Mouse (Mus musculus): ENCODE results near the gene Klrb1a. TPM values are rescaled to one million over a fixed set of nuclear protein-coding genes. Genes with fewer than 3 reads are reported as not detected.
"Not testable (repeated sequence)": the region's sequence is repeated elsewhere in the genome, so short reads cannot be mapped to it uniquely, and the experiment has no call there.

Gene Klrb1a
- polyA plus RNA-seq, 1 experiment: not detected

DNA sequence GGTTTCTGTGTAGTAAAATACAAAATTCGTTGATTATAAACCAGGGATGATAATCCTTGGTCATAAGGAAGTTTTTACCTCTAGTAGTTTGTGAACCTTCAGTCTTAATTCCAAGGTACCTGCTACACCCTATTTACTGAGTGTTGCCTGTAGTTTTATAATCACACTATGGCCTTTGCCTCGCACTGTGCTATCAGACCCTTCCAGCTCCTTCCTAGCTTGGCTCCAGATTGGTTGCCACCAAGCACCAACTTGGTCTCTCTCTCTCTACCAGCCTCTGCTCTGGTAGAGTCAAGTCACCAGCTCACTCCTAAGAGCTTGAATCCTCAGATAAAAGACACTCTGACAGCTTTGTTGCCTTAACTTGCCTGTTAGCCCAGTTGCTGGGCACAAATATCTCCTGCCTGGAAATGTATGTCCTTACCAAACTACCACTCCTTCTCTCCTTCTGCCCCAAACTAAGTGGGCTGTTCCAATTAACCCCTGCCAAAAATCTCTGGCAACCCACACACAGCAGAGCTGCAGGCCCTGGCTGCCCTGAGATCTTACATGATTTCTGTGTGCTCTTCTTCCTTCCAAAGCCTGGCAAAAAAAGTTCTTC, 17.9 kb upstream of the Klrb1a start:
- Histone ChIP-seq H3K27ac (ENCODE audit: insufficient read depth, low read depth, low read length) (no peak overlapping the region), H3K4me1 (ENCODE audit: control insufficient read depth, insufficient read depth, low read length) (no peaks in the 10 kb centered on the region), H3K4me3 (ENCODE audit: insufficient read depth, low read length) (no peak overlapping the region)
- TF ChIP-seq POLR2A (IDR thresholded peaks at IDR 0.05; ENCODE audit: borderline replicate concordance, low read depth, low read length): no peak
- TF ChIP-seq CTCF (IDR thresholded peaks at IDR 0.05; ENCODE audit: low read depth, low read length): no peak

DNA sequence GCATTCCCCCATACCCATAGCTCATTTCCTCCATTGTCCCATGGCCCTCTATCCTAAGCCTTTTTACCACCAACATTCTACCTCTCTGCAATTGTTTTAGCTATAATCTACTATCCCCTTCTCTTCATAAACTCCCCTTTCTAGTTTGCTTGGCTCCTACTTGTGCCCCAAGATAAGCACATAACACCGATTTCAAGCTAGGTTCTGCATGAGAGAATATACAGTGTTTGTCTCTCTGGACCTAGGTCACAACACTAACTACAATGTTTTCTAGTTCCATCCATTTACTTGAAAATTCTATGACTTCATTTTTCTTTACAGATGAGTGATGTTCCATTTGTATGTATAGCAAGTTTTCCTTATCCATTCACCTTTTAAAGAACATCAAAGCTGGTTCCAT, 17.3 kb upstream of the Klrb1a start:
- TF ChIP-seq POLR2A (IDR thresholded peaks at IDR 0.05; ENCODE audit: borderline replicate concordance, low read depth, low read length): no peak
- no peak for TF ChIP-seq CTCF (IDR thresholded peaks at IDR 0.05; ENCODE audit: low read depth, low read length)
- H3K4me1 ChIP-seq (ENCODE audit: control insufficient read depth, insufficient read depth, low read length): no peaks in the 10 kb centered on the region

DNA sequence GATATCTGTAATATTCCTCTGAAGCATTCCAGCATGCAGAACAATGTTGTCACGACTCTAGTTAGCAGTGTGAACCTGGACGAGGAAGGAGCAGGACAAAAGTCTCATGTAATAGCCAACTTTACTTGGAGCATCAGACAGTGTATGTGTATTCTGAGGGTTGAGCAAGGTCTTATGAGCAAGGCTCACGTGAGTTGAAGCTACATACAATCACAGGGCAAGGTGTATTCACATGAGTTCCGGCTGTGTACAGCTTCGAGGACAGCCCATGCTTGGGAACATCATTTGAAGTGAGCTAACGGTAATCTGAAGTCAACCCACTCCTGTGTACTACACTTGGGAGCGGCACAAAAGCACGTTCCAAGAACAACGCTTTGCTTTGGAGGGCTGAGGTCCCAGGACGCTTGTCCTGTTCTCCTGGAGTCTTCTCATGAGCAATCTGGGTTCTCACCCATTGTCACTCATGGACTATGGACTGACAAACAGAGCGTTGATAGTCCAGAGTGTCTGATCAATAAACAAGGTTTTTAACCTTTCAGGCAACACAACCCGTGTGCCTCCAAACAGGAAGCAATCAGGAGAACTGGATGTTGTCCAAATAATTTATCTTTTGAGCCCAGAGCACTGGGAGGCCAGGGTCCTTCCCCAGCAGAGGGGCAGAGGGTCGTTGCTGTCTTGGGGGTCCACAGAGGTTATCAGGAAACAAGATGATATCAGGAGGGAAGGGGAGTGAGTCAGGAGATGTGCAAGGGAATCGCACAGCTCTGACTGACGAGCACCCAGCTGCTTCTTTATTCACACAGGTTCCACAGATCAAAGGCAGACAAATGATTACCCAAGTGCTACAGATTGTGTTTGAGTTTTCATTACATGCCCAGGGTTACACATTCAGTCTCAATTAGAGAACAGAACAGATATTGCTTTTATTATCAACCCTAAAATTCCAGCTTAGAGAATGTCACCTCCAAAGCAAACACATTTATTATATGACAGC, 7.9 kb upstream of the Klrb1a start:
- not testable (repeated sequence) for H3K27ac ChIP-seq (ENCODE audit: insufficient read depth, low read depth, low read length); H3K4me1 ChIP-seq (ENCODE audit: control insufficient read depth, insufficient read depth, low read length); H3K4me3 ChIP-seq (ENCODE audit: insufficient read depth, low read length)

More for the DNA sequence above, 17.3 kb upstream of the Klrb1a start:
- Histone ChIP-seq H3K27ac (ENCODE audit: insufficient read depth, low read depth, low read length) (no peak overlapping the region), H3K4me3 (ENCODE audit: insufficient read depth, low read length) (no peak overlapping the region)

DNA sequence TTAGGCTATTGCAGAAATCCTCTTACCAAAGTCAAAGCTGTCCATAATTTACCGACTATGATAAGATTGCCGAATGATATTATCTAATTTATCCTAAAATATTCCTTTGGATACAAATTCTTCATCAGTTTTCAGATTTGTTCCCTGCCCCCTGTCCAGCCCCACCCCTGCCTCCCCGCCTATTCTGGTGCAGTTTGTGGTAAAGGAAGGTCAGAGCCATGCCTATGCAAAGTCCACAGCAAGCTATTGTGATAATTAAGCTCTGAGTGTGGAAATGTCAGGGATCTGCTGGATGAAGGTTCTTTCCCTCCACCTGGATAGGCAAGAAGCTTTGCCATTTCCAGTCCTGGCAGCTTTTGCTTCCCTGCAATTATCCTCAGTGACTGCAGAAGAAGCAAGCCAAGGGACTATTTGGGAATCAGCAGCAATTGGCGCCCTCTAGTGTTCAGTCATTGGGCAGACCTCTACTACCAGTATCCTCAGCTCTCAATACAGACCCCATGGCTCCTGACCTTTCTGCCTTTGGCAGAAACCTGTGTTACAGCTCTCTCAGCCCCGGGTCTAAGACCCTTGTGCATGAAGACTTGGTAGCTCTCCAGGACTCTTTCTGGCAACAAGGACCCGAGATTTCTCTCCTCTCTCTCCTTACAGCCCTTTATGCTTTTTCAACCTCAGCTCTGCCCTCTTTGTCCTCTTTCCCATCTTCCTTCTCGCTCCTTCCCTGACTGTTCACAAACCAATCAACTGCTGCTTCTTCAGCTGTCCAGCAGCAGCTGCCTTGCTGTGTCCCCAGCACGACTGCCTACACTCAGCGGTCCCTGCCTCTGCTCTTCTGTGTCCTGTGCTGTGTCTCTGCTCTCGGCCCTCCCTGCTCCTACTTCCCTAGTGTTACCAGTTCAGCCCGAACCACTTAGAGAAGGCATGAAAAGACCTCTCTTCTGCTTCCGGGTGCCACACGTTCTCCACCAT, 6.7 kb upstream of the Klrb1a start:
- TF ChIP-seq CTCF (IDR thresholded peaks at IDR 0.05; ENCODE audit: low read depth, low read length): peak; percentile 19; the same call in 1 of the 2 replicates
- H3K4me3 ChIP-seq (ENCODE audit: insufficient read depth, low read length); H3K27ac ChIP-seq (ENCODE audit: insufficient read depth, low read depth, low read length); H3K4me1 ChIP-seq (ENCODE audit: control insufficient read depth, insufficient read depth, low read length): not testable (repeated sequence)

DNA sequence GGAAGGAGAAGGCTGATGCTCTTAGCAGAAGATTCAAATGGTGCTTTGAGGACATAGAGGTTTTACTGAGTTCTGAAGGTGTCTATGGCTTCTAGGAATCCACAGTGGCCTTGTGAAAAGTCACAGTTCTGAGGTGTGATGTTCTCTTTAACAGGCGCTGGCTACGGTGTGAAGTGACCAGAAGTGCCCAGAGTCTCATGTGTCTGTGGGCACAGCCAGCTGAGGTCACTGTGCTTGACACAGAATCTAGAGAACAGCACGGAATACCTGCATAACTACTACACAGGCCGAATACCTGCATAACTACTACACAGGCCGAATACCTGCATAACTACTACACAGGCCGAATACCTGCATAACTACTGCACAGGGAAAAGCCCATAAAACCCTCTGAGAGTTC, 1.9 kb upstream of the Klrb1a start:
- not testable (repeated sequence) for H3K4me1 ChIP-seq (ENCODE audit: control insufficient read depth, insufficient read depth, low read length); H3K27ac ChIP-seq (ENCODE audit: insufficient read depth, low read depth, low read length); H3K4me3 ChIP-seq (ENCODE audit: insufficient read depth, low read length)

DNA sequence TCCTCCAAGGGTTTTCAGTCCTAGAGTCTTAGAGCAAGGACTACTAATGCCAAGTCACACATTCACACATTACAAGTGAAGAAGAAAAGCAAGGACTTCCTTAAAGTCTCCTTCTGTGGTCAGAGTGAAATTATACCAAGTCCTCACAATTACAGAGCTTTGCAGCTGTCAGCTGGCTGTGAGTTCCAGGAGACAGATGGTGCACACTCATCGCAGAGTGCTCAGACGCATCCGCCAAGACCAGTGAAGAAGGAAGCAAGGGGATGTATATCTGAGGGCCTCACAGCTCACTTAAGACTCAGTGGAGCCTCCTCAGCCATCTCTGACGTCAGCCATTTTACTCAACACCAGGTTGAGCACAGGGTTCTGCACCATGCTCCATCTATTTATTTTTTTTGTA, 1.1 kb upstream of the Klrb1a start:
- H3K27ac ChIP-seq (ENCODE audit: insufficient read depth, low read depth, low read length): no peak overlapping the region
- TF ChIP-seq CTCF (IDR thresholded peaks at IDR 0.05; ENCODE audit: low read depth, low read length) (no peak), POLR2A (IDR thresholded peaks at IDR 0.05; ENCODE audit: borderline replicate concordance, low read depth, low read length) (no peak)
- no peaks in the 10 kb centered on the region for H3K4me1 ChIP-seq (ENCODE audit: control insufficient read depth, insufficient read depth, low read length)
- no peak overlapping the region for H3K4me3 ChIP-seq (ENCODE audit: insufficient read depth, low read length)

DNA sequence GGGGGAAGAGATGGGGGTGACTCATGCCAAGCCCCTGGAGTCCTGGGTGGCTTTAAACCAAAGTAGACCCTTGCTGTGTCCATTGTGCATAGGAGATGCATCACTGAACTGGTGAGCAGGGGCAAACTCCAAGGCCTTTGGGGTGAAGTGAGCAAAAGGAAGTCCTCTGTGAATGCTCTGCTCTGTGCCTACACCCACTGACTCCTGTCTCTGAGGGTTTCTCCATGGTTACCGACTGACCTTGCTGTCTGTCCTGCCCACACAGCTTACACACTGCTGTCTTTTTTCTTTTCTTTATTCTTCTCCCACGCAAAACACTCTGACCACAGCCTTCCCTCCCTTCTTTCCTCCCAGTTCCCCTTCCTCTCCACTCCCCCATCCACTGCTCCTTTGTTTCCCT, 600 bp downstream of the Klrb1a start:
- no peak overlapping the region for H3K27ac ChIP-seq (ENCODE audit: insufficient read depth, low read depth, low read length)
- TF ChIP-seq POLR2A (IDR thresholded peaks at IDR 0.05; ENCODE audit: borderline replicate concordance, low read depth, low read length) (no peak), CTCF (IDR thresholded peaks at IDR 0.05; ENCODE audit: low read depth, low read length) (no peak)
- no peaks in the 10 kb centered on the region for H3K4me1 ChIP-seq (ENCODE audit: control insufficient read depth, insufficient read depth, low read length)
- no peak overlapping the region for H3K4me3 ChIP-seq (ENCODE audit: insufficient read depth, low read length)

DNA sequence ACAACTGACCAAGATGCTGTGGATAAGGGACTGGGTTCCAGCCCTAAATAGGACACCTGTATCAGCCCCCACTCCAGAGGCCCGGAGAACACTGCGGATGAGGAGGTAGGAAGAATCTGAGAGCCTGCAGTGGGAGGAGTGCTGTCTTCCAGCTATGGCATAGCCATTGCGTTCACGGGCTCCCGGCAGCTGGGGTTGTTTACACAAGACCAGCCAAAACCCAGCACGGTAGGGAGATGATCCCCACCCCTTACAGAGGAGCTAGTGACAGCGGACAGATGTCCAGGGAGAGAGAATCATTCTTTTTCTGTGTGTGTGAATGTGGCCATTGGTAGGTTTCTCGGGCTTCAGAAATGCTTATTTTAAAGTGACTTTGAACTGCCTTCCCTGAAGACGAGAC, 17.0 kb downstream of the Klrb1a start:
- H3K4me1 ChIP-seq (ENCODE audit: control insufficient read depth, insufficient read depth, low read length): no peaks in the 10 kb centered on the region
- H3K4me3 ChIP-seq (ENCODE audit: insufficient read depth, low read length): no peak overlapping the region
- TF ChIP-seq CTCF (IDR thresholded peaks at IDR 0.05; ENCODE audit: low read depth, low read length): no peak
- TF ChIP-seq POLR2A (IDR thresholded peaks at IDR 0.05; ENCODE audit: borderline replicate concordance, low read depth, low read length): no peak
- H3K27ac ChIP-seq (ENCODE audit: insufficient read depth, low read depth, low read length): no peak overlapping the region

DNA sequence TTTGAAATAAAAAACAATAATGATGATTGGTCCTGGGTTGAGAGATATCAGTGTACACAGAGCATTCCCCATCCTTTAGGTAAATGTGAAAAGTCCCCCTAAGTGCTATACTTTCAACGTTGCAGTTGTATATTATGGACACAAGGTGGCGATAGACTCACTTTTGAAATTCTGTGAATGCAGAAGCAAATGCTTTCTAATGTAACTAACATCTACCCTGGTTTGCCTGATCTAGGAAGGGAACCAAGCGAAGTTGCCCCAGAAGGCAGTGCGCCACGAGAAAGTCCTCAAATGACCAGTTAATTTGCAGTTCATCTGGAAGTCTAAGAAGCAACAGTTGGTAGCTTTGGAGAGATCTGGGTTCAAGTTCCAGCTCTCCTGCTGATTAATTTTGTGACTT, 18.8 kb downstream of the Klrb1a start:
- H3K27ac ChIP-seq (ENCODE audit: insufficient read depth, low read depth, low read length): no peak overlapping the region
- TF ChIP-seq POLR2A (IDR thresholded peaks at IDR 0.05; ENCODE audit: borderline replicate concordance, low read depth, low read length) (no peak), CTCF (IDR thresholded peaks at IDR 0.05; ENCODE audit: low read depth, low read length) (no peak)
- H3K4me3 ChIP-seq (ENCODE audit: insufficient read depth, low read length): no peak overlapping the region
- no peaks in the 10 kb centered on the region for H3K4me1 ChIP-seq (ENCODE audit: control insufficient read depth, insufficient read depth, low read length)
